Mouse (Mus musculus) 416B (cell line): Measurements from ENCODE around the gene Dazap1.

Source experiments
- DNase-seq: peaks from one replicate; pipeline ENCODE4 v3.0.0; 2011; ENCODE audit warnings: low read depth

Gene Dazap1

GRCm38 (mm10) chr10:80298571-80299281 lies 37.4 kb downstream of the Dazap1 start:
- no peak for DNase-seq

- no peak for DNase-seq
These were observed 38.0 kb downstream of the Dazap1 start for GRCm38 (mm10) chr10:80299301-80299700.

GRCm38 (mm10) chr10:80299824-80300223 lies 38.5 kb downstream of the Dazap1 start:
- no peak for DNase-seq

GRCm38 (mm10) chr10:80300672-80301181 lies 39.4 kb downstream of the Dazap1 start:
- no peak for DNase-seq

- DNase-seq, result no peak
These were observed 40.2 kb downstream of the Dazap1 start for GRCm38 (mm10) chr10:80301256-80302081.

- no peak for DNase-seq
These were observed 40.7 kb downstream of the Dazap1 start for GRCm38 (mm10) chr10:80302082-80302355.

GRCm38 (mm10) chr10:80302471-80302881 lies 41.2 kb downstream of the Dazap1 start:
- no peak for DNase-seq

GRCm38 (mm10) chr10:80304458-80304857 lies 43.2 kb downstream of the Dazap1 start:
- DNase-seq, result no peak

GRCm38 (mm10) chr10:80304862-80305261 lies 43.6 kb downstream of the Dazap1 start:
- no peak for DNase-seq

GRCm38 (mm10) chr10:80311560-80311959 lies 50.3 kb downstream of the Dazap1 start:
- no peak for DNase-seq

- DNase-seq, result no peak
These were observed 51.6 kb downstream of the Dazap1 start for GRCm38 (mm10) chr10:80312586-80313504.

GRCm38 (mm10) chr10:80313627-80314201 lies 52.4 kb downstream of the Dazap1 start:
- DNase-seq, result no peak

GRCm38 (mm10) chr10:80314494-80315001 lies 53.3 kb downstream of the Dazap1 start:
- no peak for DNase-seq

- no peak for DNase-seq
These were observed 54.0 kb downstream of the Dazap1 start for GRCm38 (mm10) chr10:80315315-80315714.

GRCm38 (mm10) chr10:80316359-80316781 lies 55.1 kb downstream of the Dazap1 start:
- no peak for DNase-seq

GRCm38 (mm10) chr10:80317011-80317410 lies 55.7 kb downstream of the Dazap1 start:
- DNase-seq, result no peak

- peak; percentile 95 for DNase-seq
These were observed 59.1 kb downstream of the Dazap1 start, which contains the start of gene 2310011J03Rik for GRCm38 (mm10) chr10:80320340-80320760. 2310011J03Rik (minus strand) TSS chr10:80320537.

- peak; percentile 50 for DNase-seq
These were observed 59.9 kb downstream of the Dazap1 start for GRCm38 (mm10) chr10:80321014-80321669.

- no peak for DNase-seq
These were observed 60.6 kb downstream of the Dazap1 start for GRCm38 (mm10) chr10:80321670-80322581.

- peak; percentile 66 for DNase-seq
These were observed 61.5 kb downstream of the Dazap1 start for GRCm38 (mm10) chr10:80322811-80323211.
